Mouse (Mus musculus) inflammation-experienced regulatory T-cells, adult 6 months (primary cell): Measurements from ENCODE around the gene Col2a1. TPM values are rescaled to one million over a fixed set of nuclear protein-coding genes. Genes with fewer than 3 reads are reported as not detected.
A peak's percentile ranks its signal among the peaks of the same experiment; 100 is the strongest.

Source experiments
- ATAC-seq: one replicate; pipeline ENCODE4 v1.8.0; 2017
- polyA plus RNA-seq, 3 experiments: library from polyadenylated mRNA; unstranded; fragments of 100-300 nt; shearing (Covaris generic); gene quantifications; one replicate each; pipeline ENCODE4 v1.2.1; 2017

Gene Col2a1
- polyA plus RNA-seq, 3 experiments from 2014 or later = not detected

GRCm38 (mm10) chr15:97963329-97963988, 41.0 kb downstream of the Col2a1 start:
- ATAC-seq = peak; percentile 30

GRCm38 (mm10) chr15:97956416-97956815, 48.1 kb downstream of the Col2a1 start:
- no peak for ATAC-seq

GRCm38 (mm10) chr15:97955742-97956141, 48.8 kb downstream of the Col2a1 start:
- ATAC-seq = no peak

- no peak for ATAC-seq
Measured at GRCm38 (mm10) chr15:97955286-97955685, 49.2 kb downstream of the Col2a1 start.

DNA sequence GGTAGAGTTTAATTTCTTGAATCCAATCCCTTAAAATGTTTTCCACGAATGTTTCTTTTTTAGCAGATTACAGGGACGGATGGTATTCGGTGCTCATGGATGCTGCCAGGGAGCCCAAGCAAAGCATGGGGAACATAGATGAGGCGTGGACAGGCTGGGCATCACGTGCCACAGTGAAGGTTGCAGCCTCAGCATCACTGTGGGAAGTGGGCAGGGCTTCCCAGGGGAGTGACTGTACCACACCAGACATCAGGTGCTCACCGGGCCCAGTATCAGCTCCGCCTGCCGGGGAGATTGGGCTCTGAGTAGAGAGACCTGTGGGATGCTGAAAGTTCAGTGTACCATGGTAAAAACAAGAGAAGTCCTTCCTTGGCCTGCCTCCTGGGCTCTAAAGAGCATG, 49.8 kb downstream of the Col2a1 start:
- ATAC-seq = no peak

DNA sequence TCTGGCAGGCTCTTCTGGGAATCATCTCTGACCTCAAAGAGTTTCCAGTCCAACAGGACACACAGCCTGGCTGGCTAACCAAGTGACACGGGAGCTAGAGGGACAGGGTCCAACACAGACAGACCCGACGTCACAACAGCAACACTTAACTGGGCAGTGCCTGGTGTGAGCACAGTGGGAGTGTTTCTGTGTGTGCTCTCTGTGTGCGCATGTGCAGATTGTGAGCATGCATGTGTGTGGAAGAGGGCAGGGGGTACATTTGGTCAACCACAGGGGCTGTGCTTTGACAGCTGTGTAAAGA, 51.7 kb downstream of the Col2a1 start:
- no peak for ATAC-seq

DNA sequence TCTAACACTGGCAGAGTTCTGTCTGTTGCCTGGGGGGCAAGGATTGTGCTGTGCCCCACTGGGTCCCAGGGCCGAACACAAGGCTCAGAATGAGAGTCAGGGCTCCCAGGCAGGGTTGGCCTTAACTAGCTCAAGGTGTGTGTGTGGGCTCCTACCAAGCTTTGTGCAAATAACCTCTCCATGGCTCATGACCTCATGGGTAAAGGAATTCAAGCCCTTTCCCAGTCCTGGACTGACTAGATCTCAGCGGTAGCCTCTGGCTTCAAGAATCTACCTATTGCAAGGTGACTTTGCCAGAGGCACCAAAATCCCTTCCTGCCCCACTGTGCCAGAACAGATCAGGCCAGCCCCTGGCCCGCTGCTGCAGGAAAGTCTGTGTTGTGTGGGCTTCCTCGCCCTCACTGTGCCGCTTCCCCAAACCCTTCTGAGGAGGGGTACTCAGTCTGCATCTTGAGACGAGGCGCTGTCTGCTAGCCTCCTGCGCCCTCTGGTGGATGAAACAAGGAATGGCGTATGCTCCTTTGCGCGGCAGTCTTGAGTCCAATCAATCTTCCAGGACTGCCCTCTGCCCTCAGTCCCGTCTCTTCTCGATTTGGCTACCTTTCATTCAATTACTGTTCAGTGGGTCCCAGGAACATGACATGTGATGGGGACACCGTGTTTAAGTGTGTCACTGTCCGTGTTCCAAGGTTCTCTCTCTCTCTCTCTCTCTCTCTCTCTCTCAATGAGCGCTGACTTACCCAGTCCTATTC, 52.2 kb downstream of the Col2a1 start:
- ATAC-seq = peak; percentile 48

- no peak for ATAC-seq
Measured at GRCm38 (mm10) chr15:97950240-97950639, 54.3 kb downstream of the Col2a1 start.

DNA sequence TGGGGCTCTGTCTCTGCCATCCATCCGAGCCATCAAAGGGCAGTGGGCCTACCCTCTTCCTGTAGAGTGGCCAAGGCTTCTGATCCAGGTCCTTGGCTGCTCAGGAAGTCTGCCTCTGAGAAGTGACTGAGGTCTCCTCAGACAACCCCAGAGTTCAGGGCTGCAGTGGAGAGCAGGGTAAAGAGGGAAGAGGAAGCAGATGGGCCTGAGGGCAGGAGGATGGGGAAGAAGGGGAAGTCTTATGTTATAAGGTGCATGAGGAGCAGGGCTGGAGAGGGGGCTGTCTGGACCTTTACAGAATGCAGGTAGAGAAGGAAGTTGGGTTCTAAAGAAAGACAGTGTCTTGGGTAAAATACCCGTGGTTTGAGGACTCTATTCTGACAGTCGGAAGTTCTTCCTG, 54.8 kb downstream of the Col2a1 start:
- ATAC-seq = no peak

DNA sequence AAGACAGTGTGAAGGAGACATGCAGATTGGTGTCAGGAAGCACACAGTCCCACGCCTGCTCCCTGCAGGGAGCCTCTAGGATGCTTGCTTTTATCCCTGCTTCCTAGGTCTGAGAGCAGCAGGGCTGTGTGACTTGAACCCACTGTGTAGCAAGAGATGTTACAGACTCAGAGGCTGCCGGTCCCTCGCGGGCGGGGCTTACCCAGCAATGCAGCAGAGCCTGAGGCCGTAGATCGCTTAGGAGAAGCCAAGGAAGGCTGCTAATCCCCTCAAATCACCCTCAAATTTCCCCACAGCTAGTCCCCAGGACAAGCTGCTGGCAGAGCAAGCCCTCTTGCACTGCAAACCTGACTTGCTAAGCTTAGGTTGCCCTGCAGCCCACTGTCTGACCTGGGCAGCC, 55.8 kb downstream of the Col2a1 start:
- no peak for ATAC-seq

- ATAC-seq = no peak
Measured at GRCm38 (mm10) chr15:97945656-97946315, 58.7 kb downstream of the Col2a1 start.

DNA sequence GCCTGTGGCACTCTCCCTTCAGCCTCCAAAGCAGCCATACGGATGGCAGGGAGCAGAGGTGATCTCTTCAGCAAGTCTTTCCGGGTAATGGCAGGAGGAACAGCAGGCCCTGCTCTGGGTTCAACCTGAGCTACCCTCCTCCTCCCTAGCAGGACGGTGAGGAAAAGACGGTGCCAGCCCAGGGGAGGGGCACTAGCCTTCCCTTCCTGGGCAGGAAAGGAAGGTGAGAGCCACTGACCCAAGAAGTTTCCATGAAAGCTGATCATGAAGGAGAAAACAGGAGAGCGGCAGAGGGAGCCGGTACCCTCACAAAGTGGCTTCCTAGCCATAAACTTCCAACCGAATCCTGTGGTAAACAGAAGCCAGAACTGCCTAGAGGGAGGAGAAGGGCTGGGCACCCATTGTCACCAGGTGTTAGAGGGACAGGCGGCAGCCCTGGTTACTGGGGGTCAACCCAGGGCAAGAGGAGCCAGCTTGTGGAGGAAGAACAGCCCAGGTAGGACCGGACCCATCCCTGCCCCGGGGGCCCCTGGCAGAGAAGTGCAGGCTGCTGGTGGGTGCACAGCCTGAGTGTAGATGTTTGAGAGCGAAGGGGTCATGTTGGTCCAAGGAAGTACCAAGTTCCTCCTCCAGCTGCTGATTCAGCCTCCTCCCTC, 59.4 kb downstream of the Col2a1 start:
- ATAC-seq = no peak

DNA sequence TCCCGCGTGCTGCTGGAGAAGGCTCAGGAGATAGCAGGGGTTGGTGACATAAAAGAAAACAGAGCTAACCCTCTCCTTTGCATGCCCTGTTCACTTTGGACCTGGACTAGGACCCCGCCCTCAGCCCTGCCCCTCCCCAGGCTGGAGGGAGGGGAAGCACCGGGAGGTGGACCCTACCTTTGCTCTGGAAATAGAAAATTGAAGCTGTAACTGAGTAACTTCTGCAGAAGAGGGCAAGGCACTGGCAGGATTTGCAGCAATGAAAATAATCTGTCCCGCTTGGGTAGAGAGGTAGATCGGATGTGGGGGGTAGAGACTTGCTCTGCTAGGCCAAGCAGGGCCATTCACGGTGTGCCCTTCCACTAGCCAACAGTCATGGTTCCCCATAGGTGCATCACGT, 61.1 kb downstream of the Col2a1 start:
- no peak for ATAC-seq

- no peak for ATAC-seq
Measured at GRCm38 (mm10) chr15:97942538-97942937, 62.0 kb downstream of the Col2a1 start.

- no peak for ATAC-seq
Measured at GRCm38 (mm10) chr15:97941306-97941705, 63.2 kb downstream of the Col2a1 start.

DNA sequence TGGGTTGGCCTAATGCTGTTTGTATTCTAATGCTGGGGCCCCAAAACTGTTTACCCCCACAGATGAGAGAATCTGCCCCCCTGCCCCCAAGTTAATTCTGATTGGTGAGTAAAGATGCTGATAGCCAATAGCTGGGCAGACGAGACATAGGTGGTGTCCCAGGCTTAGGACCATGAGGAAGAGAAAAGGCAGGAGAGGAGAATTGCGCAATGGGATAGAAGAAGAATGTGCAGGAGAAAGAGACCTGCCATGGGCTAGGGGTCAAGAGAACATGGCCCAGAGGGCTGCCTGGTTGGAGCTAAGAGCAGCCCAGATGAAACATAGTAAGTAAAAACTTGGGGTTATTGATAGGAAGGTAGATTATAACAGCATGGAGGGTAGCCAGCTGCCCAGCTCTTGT, 64.4 kb downstream of the Col2a1 start:
- ATAC-seq = no peak

- no peak for ATAC-seq
Measured at GRCm38 (mm10) chr15:97938580-97938979, 65.9 kb downstream of the Col2a1 start.

DNA sequence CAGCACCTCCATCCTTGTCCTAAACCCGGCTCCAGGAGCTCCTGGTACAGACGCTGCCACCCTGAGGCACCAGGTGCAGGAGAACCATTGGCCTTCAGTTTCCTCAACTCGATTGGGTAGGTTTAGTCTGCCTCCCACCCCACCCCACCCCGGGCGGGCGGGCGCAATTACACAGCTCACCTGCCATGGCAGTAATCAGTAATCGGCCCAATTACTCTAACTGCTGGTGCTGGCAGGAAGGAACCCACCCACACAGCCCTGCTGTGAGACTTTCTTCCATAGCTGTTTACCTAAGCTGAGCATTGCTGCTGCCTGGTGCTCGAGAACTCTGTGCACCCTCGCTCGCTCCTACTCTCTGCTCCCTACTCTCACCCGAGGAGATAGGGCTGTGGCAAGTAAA, 72.1 kb downstream of the Col2a1 start:
- no peak for ATAC-seq

DNA sequence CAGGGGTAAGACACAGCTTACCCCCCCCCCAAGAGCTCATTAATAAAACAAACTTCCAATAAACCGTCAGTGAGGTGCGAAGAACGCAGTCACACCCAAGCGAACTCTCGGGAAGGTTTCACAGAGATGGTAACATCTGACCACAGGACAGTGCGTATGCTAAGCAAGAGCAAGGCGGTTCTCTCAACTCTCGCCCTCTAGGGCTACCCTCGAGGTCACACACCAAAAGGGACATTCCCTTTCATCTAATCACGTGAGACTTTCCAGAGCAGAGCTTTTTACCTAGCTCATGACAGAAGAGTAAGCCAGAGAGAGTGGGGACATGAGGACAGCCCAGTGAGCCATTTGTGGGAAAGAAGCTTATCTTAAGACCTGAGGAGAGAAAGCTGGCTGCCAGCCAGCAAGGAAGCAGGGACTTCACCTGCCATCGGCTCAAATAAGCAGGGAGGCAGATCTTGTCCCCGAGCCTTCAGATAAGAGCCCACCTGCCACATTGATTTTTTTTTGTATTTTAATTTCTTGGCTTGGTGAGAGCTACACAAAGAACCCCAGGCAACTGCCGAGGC, 75.2 kb downstream of the Col2a1 start:
- no peak for ATAC-seq

- ATAC-seq = no peak
Measured at GRCm38 (mm10) chr15:97927821-97928220, 76.7 kb downstream of the Col2a1 start.

GRCm38 (mm10) chr15:97927018-97927417, 77.5 kb downstream of the Col2a1 start:
- ATAC-seq = no peak
